Mouse (Mus musculus) kidney, adult 2 months (tissue): ENCODE data around the gene Fxyd4.

Experiments
- CTCF ChIP-seq: fragments of 200-500 bp; conservative IDR thresholded peaks from 2 replicates; pipeline ENCODE4 v1.5.1; 2011; ENCODE audit warnings: low read depth, mild to moderate bottlenecking, control low read depth, low read length, moderate library complexity, mixed read lengths; ENCODE audit not compliant: insufficient read depth, insufficient read length
- POLR2A ChIP-seq: fragments of 200-500 bp; IDR thresholded peaks from one replicate; pipeline ENCODE4 v1.6.1; 2011; ENCODE audit warnings: low read depth, low read length, control low read depth

DNA sequence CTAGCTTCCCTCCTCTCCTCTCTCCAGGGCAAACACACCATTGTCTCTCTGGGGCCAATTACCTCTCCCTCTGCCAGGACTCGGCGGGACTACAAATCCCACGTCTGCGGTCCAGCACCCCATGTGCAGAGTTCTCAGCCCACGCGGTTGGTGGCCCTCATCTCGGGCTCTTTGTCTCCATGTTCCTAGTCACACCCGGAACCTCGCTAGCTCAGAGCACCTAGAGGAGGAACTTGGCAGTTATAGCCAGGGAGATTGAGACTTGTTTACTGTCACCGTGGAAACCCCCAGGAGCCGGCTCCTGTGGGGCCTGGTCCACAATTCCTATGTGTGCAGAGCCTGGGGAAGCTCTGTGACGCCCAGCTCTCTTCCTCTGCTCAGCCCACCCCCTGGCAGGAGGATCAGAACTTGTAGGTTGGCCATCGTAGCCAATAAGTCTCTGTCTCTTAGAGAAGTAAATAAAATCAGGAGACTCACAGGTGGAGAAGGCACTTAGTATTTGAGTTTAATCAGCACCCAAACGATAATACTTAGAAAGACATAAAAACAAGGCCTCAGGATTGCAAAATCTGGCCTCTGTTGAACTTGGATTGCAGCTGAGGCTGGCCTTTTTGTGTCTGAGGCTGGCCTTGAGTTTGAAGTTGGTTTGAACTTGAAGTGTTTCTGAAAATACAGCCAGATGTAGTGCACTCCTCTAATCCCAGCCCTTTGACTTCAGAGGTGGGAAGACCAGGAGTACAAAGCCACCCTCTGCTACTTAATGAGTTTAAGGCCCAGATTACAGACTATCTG, 45.9 kb downstream of the Fxyd4 start:
- no peak for TF ChIP-seq CTCF
- TF ChIP-seq POLR2A = no peak
